Mouse (Mus musculus) kidney, embryonic 14.5 days (tissue): ENCODE measurements around the gene Ppfibp1. TPM values are rescaled to one million over a fixed set of nuclear protein-coding genes. Genes with fewer than 3 reads are reported as not detected.

Experiments used
- ATAC-seq: fragments of 200-750 bp; cut with Nextera tagmentation; 2 replicates; pipeline ENCODE4 v1.8.0; 2017; ENCODE audit warnings: moderate number of reproducible peaks, mild to moderate bottlenecking, moderate TSS enrichment, moderate library complexity; ENCODE audit not compliant: low FRiP score, low TSS enrichment
- H3K27ac ChIP-seq: fragments of 300-500 bp; sonication (generic); 2 replicates; pipeline ENCODE4 v1.5.1; 2014; ENCODE audit warnings: low read depth, mild to moderate bottlenecking, low read length, moderate library complexity, mixed read lengths
- H3K27me3 ChIP-seq: fragments of 300-500 bp; sonication (generic); 2 replicates; pipeline ENCODE4 v1.6.1; 2014; ENCODE audit warnings: mild to moderate bottlenecking, low read length; ENCODE audit not compliant: control insufficient read depth, insufficient read depth
- H3K36me3 ChIP-seq: fragments of 300-500 bp; sonication (generic); 2 replicates; pipeline ENCODE4 v1.6.1; 2014; ENCODE audit warnings: low read length, mixed read lengths; ENCODE audit not compliant: control insufficient read depth, insufficient read depth
- H3K4me1 ChIP-seq: fragments of 300-500 bp; sonication (generic); 2 replicates; pipeline ENCODE4 v1.6.1; 2014; ENCODE audit warnings: low read length, mixed read lengths; ENCODE audit not compliant: control insufficient read depth, insufficient read depth
- H3K4me2 ChIP-seq: fragments of 300-500 bp; sonication (generic); replicated peaks from 2 replicates; pipeline ENCODE4 v1.6.1; 2014; ENCODE audit warnings: low read depth, mild to moderate bottlenecking, low read length
- H3K4me3 ChIP-seq: fragments of 300-500 bp; sonication (generic); 2 replicates; pipeline ENCODE4 v1.5.1; 2014; ENCODE audit warnings: mild to moderate bottlenecking, low read length
- H3K9ac ChIP-seq: fragments of 300-500 bp; sonication (generic); 2 replicates; pipeline ENCODE4 v1.6.1; 2014; ENCODE audit warnings: low read depth, mild to moderate bottlenecking, low read length, moderate library complexity
- H3K9me3 ChIP-seq: fragments of 300-500 bp; sonication (generic); 2 replicates; pipeline ENCODE4 v1.6.1; 2016; ENCODE audit warnings: low read length; ENCODE audit not compliant: control insufficient read depth
- WGBS: fragments of 180-500 bp; shearing (Covaris S2); extraction: QIAGEN DNeasy Blood & Tissue Kit; methylation state at CpG from one replicate; pipeline ENCODE4 v1.1.7; 2014; 5-methylcytosine and 5-hydroxymethylcytosine counted together
- polyA plus RNA-seq: library from polyadenylated mRNA; unstranded; fragments of >200 nt; fragmentation: Nextera tagmentation; extraction: Ambion mirVana; gene quantifications from 2 replicates; pipeline ENCODE4 v1.2.1, GENCODE M21; 2014

Gene Ppfibp1
- 34.7 and 80.1 TPM in 2 replicates for polyA plus RNA-seq

DNA sequence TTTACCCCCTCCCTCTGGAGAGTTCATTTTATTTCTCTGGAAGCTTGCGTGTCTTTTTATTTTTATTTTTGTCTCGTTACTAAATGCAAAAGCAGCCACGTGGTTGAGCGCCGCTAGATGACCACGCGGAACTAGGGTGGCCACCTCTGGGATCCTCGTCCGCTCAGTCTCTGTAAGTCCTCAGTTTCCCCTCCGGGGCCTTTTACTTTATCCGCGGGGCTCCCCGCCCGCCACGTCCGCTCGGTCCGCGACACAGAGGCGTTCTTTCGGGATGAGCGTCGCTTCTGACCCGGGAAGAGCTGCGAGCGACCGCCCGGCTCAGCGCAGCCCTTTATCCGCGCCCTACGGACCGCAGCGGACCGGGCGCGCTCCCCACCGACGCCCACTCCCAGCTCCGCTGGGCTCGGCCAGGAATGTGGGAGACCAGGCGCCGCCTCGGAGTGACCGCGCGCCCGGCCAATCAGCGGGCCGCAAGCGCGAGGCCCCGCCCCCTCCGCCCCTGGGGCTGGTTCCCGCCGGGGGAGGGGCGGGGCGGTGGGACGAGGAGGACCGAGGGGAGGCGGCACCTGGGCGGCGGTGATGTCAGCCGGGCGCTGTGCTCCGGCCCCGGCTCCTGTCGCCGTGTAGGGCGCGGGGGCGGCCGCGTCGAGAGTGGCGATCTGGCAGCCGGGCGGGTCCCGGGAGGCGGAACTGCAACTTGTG lies at the start of gene Ppfibp1:
Ppfibp1 (plus strand) TSS at position 530 of the 702 bp plus-strand sequence.
- WGBS: under 1% methylated on average over 66 of the region's 80 CpGs
- Histone ChIP-seq H3K4me3 (peak within 1 kb of the TSS; percentile 91), H3K4me2 (peak within 1 kb of the TSS; percentile 85), H3K27ac (peak within 1 kb of the TSS; percentile 74), H3K36me3 (no peaks in the 10 kb centered on the region; the same call in 1 of the 2 replicates), H3K27me3 (no peaks in the 10 kb centered on the region), H3K9ac (peak within 1 kb of the TSS; percentile 91), H3K9me3 (no peaks in the 10 kb centered on the region), H3K4me1 (peaks cover 25% of the 10 kb centered on the region)
- peak; percentile 96 for ATAC-seq

- H3K27me3 ChIP-seq: no peaks in the 10 kb centered on the region
- no peak overlapping the region for H3K4me2 ChIP-seq
- H3K4me3 ChIP-seq: no peak overlapping the region
- WGBS: 95% methylated on average over 4 of the region's 4 CpGs
- no peak for ATAC-seq
- H3K9ac ChIP-seq: no peak overlapping the region
- H3K4me1 ChIP-seq: no peaks in the 10 kb centered on the region
- H3K36me3 ChIP-seq: no peaks in the 10 kb centered on the region
- H3K27ac ChIP-seq: no peak overlapping the region
- no peaks in the 10 kb centered on the region for H3K9me3 ChIP-seq
Observed at GRCm38 (mm10) chr6:146838863-146839262, 49.4 kb upstream of the Ppfibp1 start.

- Histone ChIP-seq H3K27ac (no peak overlapping the region), H3K9me3 (no peaks in the 10 kb centered on the region), H3K4me3 (no peak overlapping the region), H3K4me1 (no peaks in the 10 kb centered on the region), H3K9ac (no peak overlapping the region), H3K36me3 (no peaks in the 10 kb centered on the region), H3K27me3 (no peaks in the 10 kb centered on the region), H3K4me2 (no peak overlapping the region)
- ATAC-seq: no peak
- WGBS: 93% methylated on average over 6 of the region's 6 CpGs
Observed at GRCm38 (mm10) chr6:146844867-146845266, 43.4 kb upstream of the Ppfibp1 start.

DNA sequence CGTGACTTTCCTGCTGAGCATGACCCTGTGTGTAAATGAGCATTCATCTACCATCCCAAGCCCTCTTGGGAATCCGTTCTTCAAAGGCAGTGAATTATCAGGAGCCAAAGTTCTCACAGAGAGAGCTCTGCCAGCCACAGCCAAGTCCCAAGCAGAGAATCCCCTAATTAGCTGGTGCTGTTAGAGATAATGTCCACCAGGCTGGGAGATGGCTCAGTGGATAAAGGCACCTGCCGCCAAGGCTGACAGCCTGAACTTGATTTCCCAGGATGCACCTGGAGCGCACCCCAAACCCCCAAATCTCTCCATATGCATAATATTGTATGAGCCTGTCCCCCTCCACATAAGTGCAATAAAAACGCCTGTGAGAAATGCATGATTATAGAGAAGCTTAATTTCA lies 42.9 kb upstream of the Ppfibp1 start:
- Histone ChIP-seq H3K36me3 (no peaks in the 10 kb centered on the region), H3K4me1 (no peaks in the 10 kb centered on the region), H3K27me3 (no peaks in the 10 kb centered on the region), H3K9me3 (no peaks in the 10 kb centered on the region), H3K9ac (no peak overlapping the region), H3K27ac (no peak overlapping the region), H3K4me3 (no peak overlapping the region), H3K4me2 (no peak overlapping the region)
- no peak for ATAC-seq
- 81% methylated on average over 5 of the region's 5 CpGs for WGBS

DNA sequence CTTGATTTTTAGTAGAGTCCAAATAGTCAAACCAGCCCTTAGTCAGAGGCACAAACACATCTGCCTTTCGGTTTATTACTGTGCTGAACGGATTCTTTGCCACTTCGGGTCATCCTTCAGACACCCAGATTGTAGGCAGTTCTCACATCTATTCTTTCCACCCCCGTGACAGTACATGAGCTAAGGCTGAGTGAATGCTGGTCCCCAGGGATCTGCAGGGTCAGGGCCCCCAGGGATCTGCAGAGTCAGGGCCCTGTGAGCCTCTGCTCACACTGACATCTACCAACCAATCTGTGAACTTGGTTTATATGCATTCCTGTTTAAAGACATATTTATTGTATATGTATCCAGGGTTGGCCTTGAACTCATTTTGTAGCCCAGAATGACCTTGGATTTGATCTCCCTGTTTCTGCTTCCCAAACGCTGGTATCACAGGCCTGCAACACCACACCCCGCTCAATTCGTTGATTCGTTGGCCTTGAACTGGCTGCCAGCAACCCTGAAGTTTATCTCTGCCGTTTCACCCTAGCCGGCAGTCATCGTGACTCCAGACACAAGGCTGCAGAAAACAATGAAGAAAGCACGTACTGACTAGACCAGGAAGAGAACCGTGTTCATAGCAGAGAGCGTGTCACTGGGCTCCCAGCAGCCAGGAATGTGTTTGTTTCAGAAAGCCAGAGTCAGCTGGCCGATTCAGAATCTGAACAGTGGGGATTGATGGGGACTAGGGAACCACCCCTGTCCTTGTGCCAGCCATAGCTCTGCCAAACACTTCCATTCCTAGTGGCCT lies 42.1 kb upstream of the Ppfibp1 start:
- no peak overlapping the region for H3K4me2 ChIP-seq
- H3K4me3 ChIP-seq: no peak overlapping the region
- no peaks in the 10 kb centered on the region for H3K9me3 ChIP-seq
- H3K9ac ChIP-seq: no peak overlapping the region
- ATAC-seq: no peak
- H3K27ac ChIP-seq: no peak overlapping the region
- no peaks in the 10 kb centered on the region for H3K27me3 ChIP-seq
- no peaks in the 10 kb centered on the region for H3K4me1 ChIP-seq
- no peaks in the 10 kb centered on the region for H3K36me3 ChIP-seq
- WGBS: 78% methylated on average over 15 of the region's 15 CpGs

- ATAC-seq: no peak
- Histone ChIP-seq H3K4me1 (no peaks in the 10 kb centered on the region), H3K36me3 (no peaks in the 10 kb centered on the region), H3K4me2 (no peak overlapping the region), H3K9ac (no peak overlapping the region), H3K4me3 (no peak overlapping the region), H3K9me3 (no peaks in the 10 kb centered on the region), H3K27ac (no peak overlapping the region), H3K27me3 (no peaks in the 10 kb centered on the region)
- 84% methylated on average over 3 of the region's 3 CpGs for WGBS
Observed at GRCm38 (mm10) chr6:146847402-146847801, 40.9 kb upstream of the Ppfibp1 start.

GRCm38 (mm10) chr6:146848281-146848680 lies 40.0 kb upstream of the Ppfibp1 start:
- no peaks in the 10 kb centered on the region for H3K4me1 ChIP-seq
- no peak overlapping the region for H3K4me2 ChIP-seq
- no peaks in the 10 kb centered on the region for H3K27me3 ChIP-seq
- H3K36me3 ChIP-seq: no peaks in the 10 kb centered on the region
- H3K9me3 ChIP-seq: no peaks in the 10 kb centered on the region
- H3K4me3 ChIP-seq: no peak overlapping the region
- ATAC-seq: no peak
- WGBS: 86% methylated on average over 3 of the region's 3 CpGs
- no peak overlapping the region for H3K27ac ChIP-seq
- no peak overlapping the region for H3K9ac ChIP-seq

GRCm38 (mm10) chr6:146850050-146850449 lies 38.2 kb upstream of the Ppfibp1 start, which contains the start of gene Smco2:
Gene Smco2, plus strand, starts transcription at chr6:146850104.
- H3K9ac ChIP-seq: no peak within 1 kb of the TSS
- H3K4me3 ChIP-seq: no peak within 1 kb of the TSS
- no peaks in the 10 kb centered on the region for H3K27me3 ChIP-seq
- H3K4me2 ChIP-seq: no peak within 1 kb of the TSS
- no peaks in the 10 kb centered on the region for H3K9me3 ChIP-seq
- H3K27ac ChIP-seq: no peak within 1 kb of the TSS
- 78% methylated on average over 4 of the region's 4 CpGs for WGBS
- ATAC-seq: no peak
- H3K36me3 ChIP-seq: no peaks in the 10 kb centered on the region
- no peaks in the 10 kb centered on the region for H3K4me1 ChIP-seq

DNA sequence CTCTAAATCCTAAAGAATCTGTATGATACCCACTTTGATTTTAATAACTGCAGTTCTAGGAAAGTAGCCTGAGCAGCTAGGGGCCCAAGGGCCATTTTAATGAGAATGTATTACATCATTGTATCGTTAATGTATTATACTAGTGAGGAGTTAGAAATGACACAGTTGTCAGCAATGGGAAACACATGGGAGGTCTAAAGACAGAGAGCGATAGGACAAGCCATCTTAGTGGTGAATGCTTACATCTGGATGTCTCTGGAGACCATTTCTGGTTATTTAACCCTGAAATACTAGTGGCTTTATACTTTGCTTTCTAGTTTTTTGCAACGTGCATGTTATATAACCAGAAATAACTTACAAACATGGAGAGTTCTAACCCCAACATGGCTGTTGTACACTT lies 36.4 kb upstream of the Ppfibp1 start:
- Histone ChIP-seq H3K4me2 (no peak overlapping the region), H3K4me3 (no peak overlapping the region), H3K27me3 (no peaks in the 10 kb centered on the region), H3K9me3 (no peaks in the 10 kb centered on the region), H3K27ac (no peak overlapping the region), H3K9ac (no peak overlapping the region), H3K36me3 (no peaks in the 10 kb centered on the region), H3K4me1 (no peaks in the 10 kb centered on the region)
- 73% methylated on average over 3 of the region's 3 CpGs for WGBS
- ATAC-seq: no peak
